Mouse (Mus musculus) neural tube, embryonic 13.5 days (tissue): ENCODE results near the gene Ifnlr1. TPM values are rescaled to one million over a fixed set of nuclear protein-coding genes. Genes with fewer than 3 reads are reported as not detected.

Source experiments
- ATAC-seq: fragments of 200-750 bp; cut with Nextera tagmentation; 2 replicates; pipeline ENCODE4 v1.8.0; 2017; ENCODE audit warnings: low read depth, mild to moderate bottlenecking, moderate TSS enrichment, moderate library complexity
- H3K27ac ChIP-seq: fragments of 300-500 bp; sonication (generic); replicated peaks from 2 replicates; pipeline ENCODE4 v1.5.1; 2015; ENCODE audit warnings: moderate library complexity, mild to moderate bottlenecking, inconsistent platforms
- H3K27me3 ChIP-seq: fragments of 300-500 bp; sonication (generic); 2 replicates; pipeline ENCODE4 v1.6.1; 2015; ENCODE audit warnings: mild to moderate bottlenecking, inconsistent platforms
- H3K36me3 ChIP-seq: fragments of 300-500 bp; sonication (generic); 2 replicates; pipeline ENCODE4 v1.6.1; 2015; ENCODE audit warnings: mild to moderate bottlenecking, inconsistent platforms
- H3K4me1 ChIP-seq: fragments of 300-500 bp; sonication (generic); replicated peaks from 2 replicates; pipeline ENCODE4 v1.6.1; 2015; ENCODE audit warnings: inconsistent platforms
- H3K4me2 ChIP-seq: fragments of 300-500 bp; sonication (generic); 2 replicates; pipeline ENCODE4 v1.6.1; 2015; ENCODE audit warnings: inconsistent platforms, mild to moderate bottlenecking, moderate library complexity
- H3K4me3 ChIP-seq: fragments of 300-500 bp; sonication (generic); 2 replicates; pipeline ENCODE4 v1.5.1; 2015; ENCODE audit warnings: mild to moderate bottlenecking, inconsistent platforms
- H3K9ac ChIP-seq: fragments of 300-500 bp; sonication (generic); 2 replicates; pipeline ENCODE4 v1.6.1; 2015; ENCODE audit warnings: moderate library complexity, mild to moderate bottlenecking, inconsistent platforms
- H3K9me3 ChIP-seq: fragments of 300-500 bp; sonication (generic); 2 replicates; pipeline ENCODE4 v1.6.1; 2016; ENCODE audit warnings: inconsistent platforms
- WGBS: fragments of 180-500 bp; shearing (Covaris S2); methylation state at CpG from one replicate; pipeline ENCODE4 v1.1.7; 2015; 5-methylcytosine and 5-hydroxymethylcytosine counted together
- polyA plus RNA-seq: library from polyadenylated mRNA; unstranded; fragments of >200 nt; fragmentation: Nextera tagmentation; extraction: Ambion mirVana; gene quantifications from 2 replicates; pipeline ENCODE4 v1.2.1, GENCODE M21; 2015

The Ifnlr1 gene
- polyA plus RNA-seq, 1 experiment from 2014 or later: 0.08 TPM

- no peak for ATAC-seq
- Histone ChIP-seq H3K4me1 (no peaks in the 10 kb centered on the region), H3K27me3 (no peaks in the 10 kb centered on the region; the same call in 1 of the 2 replicates), H3K4me2 (no peak overlapping the region), H3K4me3 (no peak overlapping the region), H3K27ac (no peak overlapping the region), H3K9me3 (no peaks in the 10 kb centered on the region), H3K36me3 (no peaks in the 10 kb centered on the region), H3K9ac (no peak overlapping the region)
- 83% methylated on average over 6 of the region's 6 CpGs for WGBS
Measured at GRCm38 (mm10) chr4:135664656-135665055, 21.4 kb upstream of the Ifnlr1 start.

GRCm38 (mm10) chr4:135666192-135666975 is 19.7 kb upstream of the Ifnlr1 start:
- no peak for ATAC-seq
- Histone ChIP-seq H3K36me3 (no peaks in the 10 kb centered on the region), H3K27me3 (no peaks in the 10 kb centered on the region; the same call in 1 of the 2 replicates), H3K4me2 (no peak overlapping the region), H3K27ac (no peak overlapping the region), H3K9ac (no peak overlapping the region), H3K4me1 (no peaks in the 10 kb centered on the region), H3K4me3 (no peak overlapping the region), H3K9me3 (no peaks in the 10 kb centered on the region)
- 62% methylated on average over 17 of the region's 17 CpGs for WGBS

- no peak overlapping the region for H3K9ac ChIP-seq
- no peaks in the 10 kb centered on the region for H3K9me3 ChIP-seq
- no peak overlapping the region for H3K27ac ChIP-seq
- H3K4me3 ChIP-seq: no peak overlapping the region
- no peaks in the 10 kb centered on the region for H3K4me1 ChIP-seq
- no peaks in the 10 kb centered on the region for H3K36me3 ChIP-seq
- no peaks in the 10 kb centered on the region; the same call in 1 of the 2 replicates for H3K27me3 ChIP-seq
- WGBS: 14% methylated on average over 16 of the region's 16 CpGs
- no peak for ATAC-seq
- H3K4me2 ChIP-seq: peak overlapping the region; percentile 25; the same call in 1 of the 2 replicates
Measured at GRCm38 (mm10) chr4:135667266-135667844, 18.7 kb upstream of the Ifnlr1 start.

- Histone ChIP-seq H3K9me3 (no peaks in the 10 kb centered on the region), H3K9ac (no peak overlapping the region), H3K27ac (no peak overlapping the region), H3K36me3 (no peaks in the 10 kb centered on the region), H3K4me1 (peaks cover 7% of the 10 kb centered on the region), H3K4me2 (no peak overlapping the region), H3K27me3 (no peaks in the 10 kb centered on the region), H3K4me3 (no peak overlapping the region)
- 76% methylated on average over 3 of the region's 3 CpGs for WGBS
- ATAC-seq: no peak
Measured at GRCm38 (mm10) chr4:135673507-135673906, 12.6 kb upstream of the Ifnlr1 start.

GRCm38 (mm10) chr4:135674993-135675392 is 11.1 kb upstream of the Ifnlr1 start:
- Histone ChIP-seq H3K4me2 (no peak overlapping the region), H3K4me1 (peaks cover 7% of the 10 kb centered on the region), H3K9ac (no peak overlapping the region), H3K9me3 (no peaks in the 10 kb centered on the region), H3K27me3 (no peaks in the 10 kb centered on the region), H3K27ac (no peak overlapping the region), H3K4me3 (no peak overlapping the region), H3K36me3 (no peaks in the 10 kb centered on the region)
- ATAC-seq: no peak
- WGBS: 50% methylated on average over 9 of the region's 9 CpGs

- no peaks in the 10 kb centered on the region for H3K27me3 ChIP-seq
- no peak for ATAC-seq
- no peak overlapping the region for H3K9ac ChIP-seq
- WGBS: 82% methylated on average over 5 of the region's 5 CpGs
- H3K36me3 ChIP-seq: no peaks in the 10 kb centered on the region
- H3K4me1 ChIP-seq: peaks cover 7% of the 10 kb centered on the region
- H3K27ac ChIP-seq: no peak overlapping the region
- H3K4me2 ChIP-seq: no peak overlapping the region
- no peaks in the 10 kb centered on the region for H3K9me3 ChIP-seq
- H3K4me3 ChIP-seq: no peak overlapping the region
Measured at GRCm38 (mm10) chr4:135676476-135676875, 9.6 kb upstream of the Ifnlr1 start.

- peaks cover 7% of the 10 kb centered on the region for H3K4me1 ChIP-seq
- ATAC-seq: no peak
- H3K27ac ChIP-seq: no peak overlapping the region
- no peak overlapping the region for H3K4me3 ChIP-seq
- H3K9me3 ChIP-seq: no peaks in the 10 kb centered on the region
- no peaks in the 10 kb centered on the region for H3K36me3 ChIP-seq
- WGBS: 67% methylated on average over 4 of the region's 4 CpGs
- H3K27me3 ChIP-seq: peaks cover 6% of the 10 kb centered on the region; the same call in 1 of the 2 replicates
- no peak overlapping the region for H3K4me2 ChIP-seq
- H3K9ac ChIP-seq: no peak overlapping the region
Measured at GRCm38 (mm10) chr4:135679316-135679715, 6.8 kb upstream of the Ifnlr1 start.

- H3K4me1 ChIP-seq: peaks cover 13% of the 10 kb centered on the region
- no peak for ATAC-seq
Measured at GRCm38 (mm10) chr4:135681789-135682188, 4.3 kb upstream of the Ifnlr1 start.

GRCm38 (mm10) chr4:135683553-135683952 is 2.5 kb upstream of the Ifnlr1 start:
- H3K36me3 ChIP-seq: no peaks in the 10 kb centered on the region
- no peak overlapping the region for H3K27ac ChIP-seq
- 34% methylated on average over 4 of the region's 4 CpGs for WGBS
- H3K9me3 ChIP-seq: no peaks in the 10 kb centered on the region
- H3K9ac ChIP-seq: no peak overlapping the region
- peaks cover 48% of the 10 kb centered on the region for H3K27me3 ChIP-seq
- ATAC-seq: no peak
- no peak overlapping the region for H3K4me2 ChIP-seq
- H3K4me3 ChIP-seq: no peak overlapping the region
- peaks cover 13% of the 10 kb centered on the region for H3K4me1 ChIP-seq

More at GRCm38 (mm10) chr4:135681789-135682188, 4.3 kb upstream of the Ifnlr1 start:
- WGBS: 77% methylated on average over 5 of the region's 5 CpGs
- Histone ChIP-seq H3K27me3 (peaks cover 30% of the 10 kb centered on the region), H3K4me2 (no peak overlapping the region), H3K9me3 (no peaks in the 10 kb centered on the region), H3K36me3 (no peaks in the 10 kb centered on the region), H3K9ac (no peak overlapping the region), H3K27ac (no peak overlapping the region), H3K4me3 (no peak overlapping the region)

- no peak overlapping the region for H3K4me3 ChIP-seq
- H3K9me3 ChIP-seq: no peaks in the 10 kb centered on the region
- 45% methylated on average over 3 of the region's 3 CpGs for WGBS
- no peak overlapping the region for H3K9ac ChIP-seq
- H3K4me2 ChIP-seq: no peak overlapping the region
- H3K27ac ChIP-seq: no peak overlapping the region
- H3K4me1 ChIP-seq: peaks cover 13% of the 10 kb centered on the region
- no peak for ATAC-seq
- H3K27me3 ChIP-seq: peaks cover 58% of the 10 kb centered on the region
- no peaks in the 10 kb centered on the region for H3K36me3 ChIP-seq
Measured at GRCm38 (mm10) chr4:135684731-135685130, 1.4 kb upstream of the Ifnlr1 start.

GRCm38 (mm10) chr4:135686568-135686953 is 474 bp downstream of the Ifnlr1 start:
- ATAC-seq: no peak
- peak overlapping the region; percentile 48 for H3K4me3 ChIP-seq
- no peaks in the 10 kb centered on the region for H3K36me3 ChIP-seq
- peak overlapping the region; percentile 95 for H3K4me2 ChIP-seq
- H3K9me3 ChIP-seq: no peaks in the 10 kb centered on the region
- WGBS: 0% methylated on average over 21 of the region's 21 CpGs
- no peak overlapping the region for H3K27ac ChIP-seq
- peaks cover 13% of the 10 kb centered on the region for H3K4me1 ChIP-seq
- H3K27me3 ChIP-seq: peaks cover 59% of the 10 kb centered on the region
- peak overlapping the region; percentile 70 for H3K9ac ChIP-seq

GRCm38 (mm10) chr4:135689797-135690196 is 3.7 kb downstream of the Ifnlr1 start:
- Histone ChIP-seq H3K4me3 (no peak overlapping the region), H3K4me2 (no peak overlapping the region), H3K36me3 (no peaks in the 10 kb centered on the region), H3K27me3 (peaks cover 48% of the 10 kb centered on the region), H3K4me1 (peaks cover 13% of the 10 kb centered on the region), H3K27ac (no peak overlapping the region), H3K9ac (no peak overlapping the region), H3K9me3 (no peaks in the 10 kb centered on the region)
- no peak for ATAC-seq
- whole genome bisulfite sequencing: 91% methylated on average over 7 of the region's 7 CpGs
